Mouse (Mus musculus) MEL (cell line): Measurements from ENCODE around the gene Nkx2-2. TPM values are rescaled to one million over a fixed set of nuclear protein-coding genes. Genes with fewer than 3 reads are reported as not detected.

Experiments
- DNase-seq: peaks from one replicate; pipeline ENCODE4 v3.0.0; 2011; ENCODE audit warnings: low read depth, low spot score
- H3K27ac ChIP-seq: 2 replicates; pipeline ENCODE4 v1.5.1; 2012; ENCODE audit warnings: low read depth, mild to moderate bottlenecking, control low read depth, low read length, moderate library complexity; ENCODE audit not compliant: control insufficient read depth
- H3K27me3 ChIP-seq, 2 experiments: fragments of 150-350 bp in 1 of 2; sonication (generic) in 1 of 2; 2 replicates each; pipeline ENCODE4 v1.6.1; 2012; ENCODE audit warnings: low read length in 2 of 2, mild to moderate bottlenecking in 2 of 2, improper control_type of control experiment in 1 of 2, moderate library complexity in 1 of 2; ENCODE audit not compliant: insufficient read depth in 2 of 2, control insufficient read depth in 1 of 2
- H3K36me3 ChIP-seq, 2 experiments: 2 replicates each; pipeline ENCODE4 v1.6.1; 2012 to 2014; ENCODE audit warnings: low read length in 2 of 2, improper control_type of control experiment in 1 of 2, inconsistent platforms in 1 of 2, mild to moderate bottlenecking in 1 of 2; ENCODE audit not compliant: insufficient read depth in 2 of 2, control insufficient read depth in 1 of 2
- H3K4me1 ChIP-seq, 2 experiments: fragments of 150-350 bp in 1 of 2; sonication (generic) in 1 of 2; 2 replicates each; pipeline ENCODE4 v1.6.1; 2012; ENCODE audit warnings: low read length in 2 of 2, improper control_type of control experiment in 1 of 2, mild to moderate bottlenecking in 1 of 2; ENCODE audit not compliant: insufficient read depth in 2 of 2, control insufficient read depth in 1 of 2
- H3K4me3 ChIP-seq, 2 experiments: fragments of 150-350 bp in 1 of 2; sonication (generic) in 1 of 2; 2 replicates each; pipeline ENCODE4 v1.5.1; 2012; ENCODE audit warnings: low read depth in 2 of 2, low read length in 2 of 2, mild to moderate bottlenecking in 2 of 2, moderate library complexity in 2 of 2, control low read depth in 1 of 2, improper control_type of control experiment in 1 of 2; ENCODE audit not compliant: control insufficient read depth in 1 of 2, insufficient read depth in 1 of 2
- H3K79me2 ChIP-seq: 2 replicates; pipeline ENCODE4 v1.6.1; 2012; ENCODE audit warnings: mild to moderate bottlenecking, low read length, moderate library complexity; ENCODE audit not compliant: control insufficient read depth, poor library complexity, insufficient read depth
- H3K9ac ChIP-seq: 2 replicates; pipeline ENCODE4 v1.6.1; 2012; ENCODE audit warnings: low read depth, mild to moderate bottlenecking, control low read depth, low read length, moderate library complexity; ENCODE audit not compliant: control insufficient read depth, poor library complexity, severe bottlenecking
- H3K9me3 ChIP-seq: fragments of 150-350 bp; sonication (generic); replicated peaks from 2 replicates; pipeline ENCODE4 v1.6.1; 2012; ENCODE audit warnings: mild to moderate bottlenecking, low read length, improper control_type of control experiment, moderate library complexity; ENCODE audit not compliant: insufficient read depth
- CHD2 ChIP-seq: IDR thresholded peaks from 2 replicates; pipeline ENCODE4 v1.6.1; 2011; ENCODE audit warnings: low read length, improper control_type of control experiment
- ELF1 ChIP-seq: IDR thresholded peaks from 2 replicates; pipeline ENCODE4 v1.6.1; 2014; ENCODE audit warnings: low read depth, mild to moderate bottlenecking, inconsistent platforms, low read length, improper control_type of control experiment, moderate library complexity
- EP300 ChIP-seq, 2 experiments: IDR thresholded peaks; 2 replicates each; pipeline ENCODE4 v1.6.1; 2011; ENCODE audit warnings: improper control_type of control experiment in 2 of 2, low read length in 2 of 2, low read depth in 1 of 2, mild to moderate bottlenecking in 1 of 2
- ETS1 ChIP-seq: IDR thresholded peaks from 2 replicates; pipeline ENCODE4 v1.6.1; 2012; ENCODE audit warnings: low read depth, mild to moderate bottlenecking, inconsistent platforms, low read length, improper control_type of control experiment, moderate library complexity
- GABPA ChIP-seq: IDR thresholded peaks from 2 replicates; pipeline ENCODE4 v1.6.1; 2012; ENCODE audit warnings: low read depth, mild to moderate bottlenecking, inconsistent platforms, low read length, improper control_type of control experiment, moderate library complexity
- HCFC1 ChIP-seq: IDR thresholded peaks from 2 replicates; pipeline ENCODE4 v1.6.1; 2012; ENCODE audit warnings: low read depth, mild to moderate bottlenecking, inconsistent platforms, low read length, improper control_type of control experiment, moderate library complexity
- KAT2A ChIP-seq: conservative IDR thresholded peaks from 2 replicates; pipeline ENCODE4 v1.6.1; 2012; ENCODE audit warnings: low read depth, low read length, improper control_type of control experiment, inconsistent platforms
- MAX ChIP-seq: IDR thresholded peaks from 2 replicates; pipeline ENCODE4 v1.6.1; 2011; ENCODE audit warnings: low read length, improper control_type of control experiment
- MXI1 ChIP-seq: IDR thresholded peaks from 2 replicates; pipeline ENCODE4 v1.6.1; 2011; ENCODE audit warnings: mild to moderate bottlenecking, low read depth, low read length, improper control_type of control experiment
- NELFE ChIP-seq: IDR thresholded peaks from 2 replicates; pipeline ENCODE4 v1.6.1; 2011; ENCODE audit warnings: low read depth, low read length, improper control_type of control experiment
- POLR2AphosphoS2 ChIP-seq: IDR thresholded peaks from 2 replicates; pipeline ENCODE4 v1.6.1; 2011; ENCODE audit warnings: low read length, improper control_type of control experiment
- POLR2AphosphoS5 ChIP-seq: IDR thresholded peaks from 2 replicates; pipeline ENCODE4 v1.6.1; 2012; ENCODE audit warnings: low read depth, borderline replicate concordance, mild to moderate bottlenecking, inconsistent platforms, low read length, moderate library complexity, mixed read lengths
- RAD21 ChIP-seq: IDR thresholded peaks from 2 replicates; pipeline ENCODE4 v1.6.1; 2011; ENCODE audit warnings: mild to moderate bottlenecking, low read depth, low read length, improper control_type of control experiment
- SIN3A ChIP-seq: IDR thresholded peaks from 2 replicates; pipeline ENCODE4 v1.6.1; 2012; ENCODE audit warnings: low read length, improper control_type of control experiment, inconsistent platforms
- TAL1 ChIP-seq: IDR thresholded peaks from 2 replicates; pipeline ENCODE4 v1.6.1; 2012; ENCODE audit warnings: mild to moderate bottlenecking, inconsistent platforms, low read length, moderate library complexity, mixed read lengths
- TBP ChIP-seq: IDR thresholded peaks from 2 replicates; pipeline ENCODE4 v1.8.0; 2011; ENCODE audit warnings: low read depth, low read length, improper control_type of control experiment
- TCF12 ChIP-seq: IDR thresholded peaks from 2 replicates; pipeline ENCODE4 v1.6.1; 2014; ENCODE audit warnings: low read depth, mild to moderate bottlenecking, inconsistent platforms, low read length, improper control_type of control experiment, moderate library complexity
- USF1 ChIP-seq: IDR thresholded peaks from 2 replicates; pipeline ENCODE4 v1.6.1; 2014; ENCODE audit warnings: low read depth, mild to moderate bottlenecking, inconsistent platforms, low read length, improper control_type of control experiment, moderate library complexity
- ZC3H11A ChIP-seq: IDR thresholded peaks from 2 replicates; pipeline ENCODE4 v1.6.1; 2012; ENCODE audit warnings: low read depth, mild to moderate bottlenecking, inconsistent platforms, low read length, improper control_type of control experiment
- ZKSCAN1 ChIP-seq: IDR thresholded peaks from 2 replicates; pipeline ENCODE4 v1.6.1; 2012; ENCODE audit warnings: low read depth, mild to moderate bottlenecking, inconsistent platforms, low read length, improper control_type of control experiment, moderate library complexity
- ZNF384 ChIP-seq: IDR thresholded peaks from 2 replicates; pipeline ENCODE4 v1.6.1; 2012; ENCODE audit warnings: low read depth, mild to moderate bottlenecking, inconsistent platforms, low read length, improper control_type of control experiment
- polyA plus RNA-seq, 2 experiments: library from polyadenylated mRNA; stranded (reverse) in 1 of 2; unstranded in 1 of 2; fragments of >175 nt in 1 of 2; fragments of >200 nt in 1 of 2; gene quantifications; 2 replicates each; pipeline versions ENCODE4 v1.2.1 to v1.2.4; 2012; ENCODE audit warnings: low replicate concordance in 2 of 2, low read depth in 1 of 2; ENCODE audit not compliant: insufficient read length in 2 of 2, insufficient read depth in 1 of 2, missing spikeins in 1 of 2
- total RNA-seq: library from RNA; depleted of rRNA; stranded (reverse); fragments of 300-350 nt; gene quantifications from 2 replicates; pipeline ENCODE4 v1.2.3, GENCODE M21; 2012; rRNA removed

Gene Nkx2-2
- not detected in 2 replicates for total RNA-seq
- polyA plus RNA-seq, result not detected

DNA sequence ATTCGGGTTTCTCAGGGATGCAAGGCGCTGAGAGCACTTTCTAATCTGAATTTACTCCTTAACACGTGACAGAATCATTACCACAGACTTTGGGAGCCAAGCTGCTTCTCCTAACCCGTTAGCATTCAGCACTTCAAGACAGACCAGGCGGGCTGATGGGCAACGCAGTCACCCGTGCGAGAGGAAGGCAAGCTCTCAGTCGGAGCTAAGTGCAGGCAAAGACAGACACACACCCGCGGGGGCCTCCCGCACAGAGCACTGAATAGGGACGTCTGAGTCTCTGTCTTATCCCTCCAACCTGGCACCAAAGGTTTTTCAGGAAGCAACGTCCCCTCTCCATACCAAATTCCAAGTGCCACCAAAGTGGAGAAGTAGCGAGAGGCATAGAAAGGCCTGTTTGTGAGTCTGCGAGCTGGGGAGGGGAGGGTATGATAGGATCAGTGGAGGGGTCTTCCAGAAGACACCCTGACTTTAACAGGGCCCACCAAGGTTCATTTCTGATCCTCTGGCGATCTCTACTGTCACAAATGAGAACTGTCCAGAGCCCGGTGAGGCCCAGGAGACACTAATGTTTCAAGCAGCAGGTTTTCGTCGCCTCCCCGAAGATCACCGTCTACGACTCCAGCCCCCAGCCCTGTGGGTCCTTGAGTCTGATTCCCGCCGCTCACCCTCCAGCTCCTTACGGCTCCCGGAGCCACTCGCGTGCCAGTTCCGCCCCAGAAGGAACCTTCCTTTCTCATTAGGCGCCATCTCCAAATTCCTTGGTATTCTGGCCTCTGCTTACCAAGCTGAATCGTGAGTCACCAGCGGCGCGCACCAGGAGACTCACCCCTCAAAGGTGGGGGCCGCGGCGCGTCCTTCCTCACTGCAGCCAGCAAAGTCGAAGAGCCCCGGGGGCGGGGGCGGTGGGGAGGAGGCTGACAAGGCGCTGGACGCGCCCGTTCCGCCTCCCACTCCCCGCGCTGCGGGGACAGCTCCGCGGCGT, at the start of gene Nkx2-2:
Gene Nkx2-2 (minus strand): TSS at position 973 of the 985 bp plus-strand sequence.
- H3K4me1 ChIP-seq, result no peaks in the 10 kb centered on the region
- no peaks in the 10 kb centered on the region for H3K79me2 ChIP-seq
- H3K4me3 ChIP-seq, result no peak within 1 kb of the TSS
- no peaks in the 10 kb centered on the region for H3K36me3 ChIP-seq
- H3K27ac ChIP-seq, result no peak within 1 kb of the TSS
- TF ChIP-seq ZNF384, result no peak
- no peak for TF ChIP-seq ZKSCAN1
- no peak for TF ChIP-seq POLR2AphosphoS2
- TF ChIP-seq HCFC1, result no peak
- no peaks in the 10 kb centered on the region for H3K9me3 ChIP-seq
- no peaks in the 10 kb centered on the region for H3K27me3 ChIP-seq
- no peak for DNase-seq
- no peak within 1 kb of the TSS for H3K9ac ChIP-seq

DNA sequence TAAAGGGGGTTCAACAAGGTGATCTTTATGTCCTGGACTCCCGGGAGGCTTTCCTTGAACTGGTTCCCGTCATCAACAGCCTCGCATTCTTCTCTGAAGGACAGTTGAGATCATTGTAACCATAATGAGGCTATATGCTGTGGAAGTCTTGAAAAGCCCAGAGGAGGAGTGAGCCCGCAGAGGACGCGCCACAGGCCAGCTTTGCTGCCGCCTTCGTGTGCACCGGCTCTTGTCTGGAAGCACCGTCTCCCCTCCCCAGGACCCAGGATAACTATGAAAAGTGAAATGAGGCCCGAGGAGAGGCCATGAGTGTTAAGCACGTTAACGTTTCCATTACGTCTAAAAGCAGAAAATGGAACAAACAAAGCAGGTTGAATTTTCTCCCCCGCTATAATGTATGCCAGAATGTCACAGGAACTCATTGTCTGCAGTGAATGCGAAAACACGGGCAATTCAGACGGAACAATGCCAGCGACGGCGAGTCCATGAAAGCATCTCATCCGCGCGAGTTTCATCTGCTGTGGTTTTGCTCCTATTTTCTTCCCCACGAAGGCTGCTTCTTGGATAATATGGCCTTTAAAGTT, 41.8 kb upstream of the Nkx2-2 start:
- H3K36me3 ChIP-seq, result no peaks in the 10 kb centered on the region
- no peak overlapping the region for H3K4me3 ChIP-seq
- no peaks in the 10 kb centered on the region for H3K4me1 ChIP-seq
- no peak for TF ChIP-seq EP300 (IDR thresholded peaks at IDR 0.05; ENCODE audit: low read depth in 1 of 2, low read length in 2 of 2)
- no peak for TF ChIP-seq GABPA
- TF ChIP-seq ETS1, result no peak
- no peak for TF ChIP-seq MAX
- TF ChIP-seq TBP, result no peak
- TF ChIP-seq POLR2AphosphoS5, result no peak
- TF ChIP-seq TCF12, result no peak
- no peak for TF ChIP-seq CHD2
- TF ChIP-seq HCFC1, result no peak
- TF ChIP-seq USF1, result no peak
- no peak for TF ChIP-seq ELF1
- TF ChIP-seq ZNF384, result no peak
- no peak for TF ChIP-seq MXI1
- no peak for TF ChIP-seq NELFE
- TF ChIP-seq RAD21, result no peak
- no peak for TF ChIP-seq TAL1
- no peak for TF ChIP-seq KAT2A
- no peak for TF ChIP-seq SIN3A
- TF ChIP-seq ZKSCAN1, result no peak
- no peak for TF ChIP-seq ZC3H11A
- H3K27ac ChIP-seq, result no peak overlapping the region
- H3K9me3 ChIP-seq, result no peaks in the 10 kb centered on the region
- no peak overlapping the region for H3K9ac ChIP-seq
- no peaks in the 10 kb centered on the region for H3K27me3 ChIP-seq
- H3K79me2 ChIP-seq, result no peaks in the 10 kb centered on the region
- no peak for DNase-seq
